Mouse (Mus musculus) intestine, embryonic 16.5 days (tissue): ENCODE results near the gene Wdr60. TPM values are rescaled to one million over a fixed set of nuclear protein-coding genes. Genes with fewer than 3 reads are reported as not detected.

Experiments
- ATAC-seq: fragments of 200-750 bp; cut with Nextera tagmentation; 2 replicates; pipeline ENCODE4 v1.8.0; 2017; ENCODE audit warnings: moderate TSS enrichment, moderate library complexity
- H3K27ac ChIP-seq: fragments of 300-500 bp; sonication (generic); 2 replicates; pipeline ENCODE4 v1.5.1; 2014; ENCODE audit warnings: mild to moderate bottlenecking, low read length
- H3K27me3 ChIP-seq: fragments of 300-500 bp; sonication (generic); replicated peaks from 2 replicates; pipeline ENCODE4 v1.6.1; 2014; ENCODE audit warnings: low read length, control low read depth, mixed read lengths; ENCODE audit not compliant: control insufficient read depth, insufficient read depth
- H3K36me3 ChIP-seq: fragments of 300-500 bp; sonication (generic); 2 replicates; pipeline ENCODE4 v1.6.1; 2014; ENCODE audit warnings: low read length, control low read depth; ENCODE audit not compliant: control insufficient read depth, insufficient read depth
- H3K4me1 ChIP-seq: fragments of 300-500 bp; sonication (generic); 2 replicates; pipeline ENCODE4 v1.6.1; 2014; ENCODE audit warnings: low read length, control low read depth, mixed read lengths; ENCODE audit not compliant: control insufficient read depth, insufficient read depth
- H3K4me2 ChIP-seq: fragments of 300-500 bp; sonication (generic); 2 replicates; pipeline ENCODE4 v1.6.1; 2014; ENCODE audit warnings: low read depth, low read length, control low read depth
- H3K4me3 ChIP-seq: fragments of 300-500 bp; sonication (generic); 2 replicates; pipeline ENCODE4 v1.5.1; 2014; ENCODE audit warnings: mild to moderate bottlenecking, low read length
- H3K9ac ChIP-seq: fragments of 300-500 bp; sonication (generic); 2 replicates; pipeline ENCODE4 v1.6.1; 2014; ENCODE audit warnings: low read depth, low read length
- H3K9me3 ChIP-seq: fragments of 300-500 bp; sonication (generic); 2 replicates; pipeline ENCODE4 v1.6.1; 2016; ENCODE audit warnings: low read length, control low read depth; ENCODE audit not compliant: control insufficient read depth
- WGBS: fragments of 180-500 bp; shearing (Covaris S2); extraction: QIAGEN DNeasy Blood & Tissue Kit; methylation state at CpG from one replicate; pipeline ENCODE4 v1.1.7; 2014; 5-methylcytosine and 5-hydroxymethylcytosine counted together
- polyA plus RNA-seq: library from polyadenylated mRNA; unstranded; fragments of >200 nt; fragmentation: Nextera tagmentation; extraction: Ambion mirVana; gene quantifications from 2 replicates; pipeline ENCODE4 v1.2.1, GENCODE M21; 2015

Gene Wdr60
- polyA plus RNA-seq, 1 experiment from 2014 or later: 11.0 TPM

DNA sequence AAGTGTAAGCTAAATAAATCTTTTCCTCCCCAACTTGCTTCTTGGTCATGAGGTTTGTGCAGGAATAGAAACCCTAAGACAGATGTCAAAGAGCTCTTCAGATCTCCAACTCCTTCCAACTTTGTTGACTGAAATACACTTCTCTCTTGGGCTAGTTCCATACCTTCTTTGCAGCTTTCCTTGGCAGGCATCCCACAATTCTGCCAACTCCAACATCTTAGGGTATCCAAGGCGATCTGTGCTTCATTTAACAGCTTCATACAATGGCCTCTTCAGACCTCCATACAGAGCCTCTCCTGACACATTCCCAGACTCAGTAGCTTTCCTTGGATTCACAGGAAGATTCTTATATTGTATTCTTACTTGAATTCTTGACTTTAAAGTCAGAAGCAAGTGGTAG lies 10.9 kb upstream of the Wdr60 start:
- ATAC-seq: no peak
- no peaks in the 10 kb centered on the region for H3K4me1 ChIP-seq
- no peak overlapping the region for H3K27ac ChIP-seq
- no peaks in the 10 kb centered on the region for H3K9me3 ChIP-seq
- H3K4me2 ChIP-seq: no peak overlapping the region
- no peaks in the 10 kb centered on the region for H3K27me3 ChIP-seq
- H3K36me3 ChIP-seq: no peaks in the 10 kb centered on the region
- H3K4me3 ChIP-seq: no peak overlapping the region
- 56% methylated on average over 1 of the region's 1 CpGs for WGBS
- no peak overlapping the region for H3K9ac ChIP-seq

DNA sequence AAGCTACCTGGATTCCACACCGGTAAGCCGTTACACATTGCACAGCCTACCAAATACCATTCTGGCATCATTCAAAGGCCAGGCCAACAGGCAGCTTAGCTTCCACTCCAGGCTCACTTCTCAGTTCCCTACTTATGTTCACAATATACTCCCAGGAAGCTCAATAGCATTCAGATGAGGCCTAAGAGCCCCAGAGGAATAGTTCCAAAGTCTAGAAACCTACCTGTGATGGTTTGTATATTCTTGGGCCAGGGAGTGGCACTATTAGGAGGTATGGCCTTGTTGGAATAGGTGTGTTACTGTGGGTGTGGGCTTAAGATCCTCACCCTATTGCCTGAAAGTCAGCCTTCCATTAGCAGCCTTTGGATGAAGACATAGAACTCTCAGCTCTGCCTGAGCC lies 8.2 kb upstream of the Wdr60 start:
- Histone ChIP-seq H3K4me1 (no peaks in the 10 kb centered on the region), H3K27me3 (no peaks in the 10 kb centered on the region), H3K4me3 (no peak overlapping the region), H3K9me3 (no peaks in the 10 kb centered on the region), H3K4me2 (no peak overlapping the region), H3K27ac (no peak overlapping the region), H3K9ac (no peak overlapping the region), H3K36me3 (no peaks in the 10 kb centered on the region)
- WGBS: 95% methylated on average over 2 of the region's 2 CpGs
- peak; percentile 75 for ATAC-seq

DNA sequence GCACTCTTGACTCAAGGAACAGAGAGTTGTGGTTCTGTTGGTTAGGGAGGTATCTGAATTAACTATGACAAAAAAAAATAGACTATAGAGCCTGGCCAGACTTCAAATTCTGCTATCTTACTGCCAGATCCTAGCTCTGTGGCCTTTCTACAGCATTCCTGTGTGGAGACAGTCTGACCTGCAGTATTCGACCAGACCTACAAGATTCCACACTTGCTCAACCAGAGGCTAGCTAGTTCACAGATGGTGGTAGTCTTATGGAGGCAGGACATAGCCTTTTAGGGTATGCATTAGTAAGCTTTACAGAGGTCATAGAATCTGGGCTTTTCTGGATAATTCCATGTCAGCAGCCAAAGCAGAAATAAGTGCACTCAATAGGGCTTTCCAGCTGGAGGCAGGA lies 7.7 kb upstream of the Wdr60 start:
- no peak overlapping the region for H3K4me2 ChIP-seq
- no peaks in the 10 kb centered on the region for H3K27me3 ChIP-seq
- H3K36me3 ChIP-seq: no peaks in the 10 kb centered on the region
- H3K9ac ChIP-seq: no peak overlapping the region
- no peak overlapping the region for H3K4me3 ChIP-seq
- ATAC-seq: no peak
- no peak overlapping the region for H3K27ac ChIP-seq
- no peaks in the 10 kb centered on the region for H3K4me1 ChIP-seq
- no peaks in the 10 kb centered on the region for H3K9me3 ChIP-seq
- WGBS: 68% methylated on average over 1 of the region's 1 CpGs

DNA sequence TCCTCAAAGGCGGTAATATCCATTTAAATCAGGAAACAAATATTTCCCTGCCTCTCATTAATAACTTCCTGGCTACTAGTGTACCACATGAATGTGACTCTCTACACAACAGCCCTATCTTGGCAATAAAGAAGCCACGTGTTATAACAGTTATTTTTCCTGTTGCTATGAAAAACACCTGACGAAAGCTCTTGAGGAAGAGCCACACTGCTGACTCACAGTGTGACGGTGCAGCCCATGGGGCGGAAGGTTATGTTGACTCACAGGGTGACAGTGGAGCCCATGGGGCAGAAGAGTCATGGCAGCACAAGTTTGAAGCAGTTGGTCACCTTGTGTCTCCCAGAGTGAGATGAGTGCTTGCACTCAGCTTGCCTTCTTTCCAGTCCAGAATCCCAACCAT lies 6.6 kb upstream of the Wdr60 start:
- peak; percentile 82 for ATAC-seq
- Histone ChIP-seq H3K4me1 (no peaks in the 10 kb centered on the region), H3K36me3 (no peaks in the 10 kb centered on the region), H3K27ac (no peak overlapping the region), H3K4me2 (no peak overlapping the region), H3K9me3 (no peaks in the 10 kb centered on the region), H3K4me3 (no peak overlapping the region), H3K27me3 (no peaks in the 10 kb centered on the region), H3K9ac (no peak overlapping the region)
- WGBS: 71% methylated on average over 5 of the region's 5 CpGs

DNA sequence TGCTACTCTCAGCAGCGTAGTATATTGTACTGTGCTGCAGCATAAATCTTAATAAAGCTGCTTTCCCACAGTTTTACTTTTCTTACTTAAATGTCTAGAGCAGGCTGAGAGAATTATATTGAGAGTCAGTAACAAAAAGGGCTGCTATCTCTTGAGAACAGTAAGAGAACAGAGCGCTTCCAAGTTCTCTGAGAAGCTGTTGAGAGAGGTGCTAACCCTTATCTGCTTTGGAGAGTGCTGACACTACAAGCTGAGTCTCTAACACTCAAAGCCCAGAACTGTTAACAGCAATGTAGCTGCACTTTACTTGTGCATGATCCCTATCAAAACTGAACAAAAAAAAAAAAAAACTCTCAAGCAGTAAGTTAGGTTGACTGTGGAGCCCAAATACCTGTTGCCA lies 2.5 kb upstream of the Wdr60 start:
- Histone ChIP-seq H3K4me3 (no peak overlapping the region), H3K27ac (no peak overlapping the region), H3K4me1 (0 out of 2 replicates have a peak, but pooled peaks cover 2% of the 10 kb centered on the region), H3K27me3 (no peaks in the 10 kb centered on the region), H3K9me3 (no peaks in the 10 kb centered on the region), H3K4me2 (no peak overlapping the region), H3K36me3 (no peaks in the 10 kb centered on the region), H3K9ac (no peak overlapping the region)
- WGBS: 82% methylated on average over 2 of the region's 2 CpGs
- no peak for ATAC-seq

DNA sequence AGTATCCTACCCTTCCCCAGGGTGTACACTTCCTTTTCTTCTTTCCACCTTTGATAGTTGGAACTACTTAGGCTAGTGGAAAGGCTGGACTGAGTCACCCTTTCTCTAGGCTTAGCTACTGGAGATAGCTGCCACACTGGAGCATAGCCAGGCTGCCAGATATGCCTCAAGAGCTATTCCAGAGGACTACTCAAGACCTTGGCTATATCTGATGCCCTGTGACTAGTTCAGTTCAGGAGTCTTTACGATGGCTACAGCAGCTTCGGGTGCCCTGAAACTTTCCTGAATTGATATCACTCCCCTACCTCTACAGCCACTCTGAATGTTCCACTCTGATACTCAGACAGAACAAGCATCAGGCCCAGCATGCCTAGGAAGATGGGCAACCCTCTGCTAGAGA lies 1.9 kb upstream of the Wdr60 start:
- WGBS: 80% methylated on average over 2 of the region's 2 CpGs
- Histone ChIP-seq H3K4me1 (0 out of 2 replicates have a peak, but pooled peaks cover 2% of the 10 kb centered on the region), H3K27me3 (no peaks in the 10 kb centered on the region), H3K9ac (no peak overlapping the region), H3K36me3 (no peaks in the 10 kb centered on the region), H3K9me3 (no peaks in the 10 kb centered on the region), H3K4me3 (no peak overlapping the region), H3K27ac (no peak overlapping the region), H3K4me2 (no peak overlapping the region)
- ATAC-seq: no peak

DNA sequence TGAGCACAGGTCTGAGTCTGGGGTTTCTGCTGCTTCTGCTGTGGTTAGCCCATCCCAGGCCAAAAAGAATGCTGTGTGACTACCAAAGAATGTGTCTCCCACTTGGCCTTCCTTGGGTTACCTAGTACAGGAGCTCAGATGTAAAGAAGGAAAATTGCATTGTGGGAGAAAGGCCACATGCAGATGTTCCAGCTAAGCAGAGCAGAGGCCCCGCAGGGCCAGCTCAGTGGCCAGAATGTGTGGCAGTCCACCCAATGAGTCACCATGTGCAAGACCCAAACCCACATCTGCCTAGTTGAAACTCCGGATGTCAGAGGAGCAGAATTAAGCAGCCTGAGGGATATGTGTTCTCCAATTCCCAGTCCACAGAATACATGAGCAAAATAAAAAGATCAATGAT lies 4.5 kb downstream of the Wdr60 start:
- Histone ChIP-seq H3K36me3 (no peaks in the 10 kb centered on the region), H3K27me3 (no peaks in the 10 kb centered on the region), H3K4me1 (0 out of 2 replicates have a peak, but pooled peaks cover 2% of the 10 kb centered on the region), H3K4me3 (no peak overlapping the region), H3K4me2 (no peak overlapping the region), H3K9ac (no peak overlapping the region), H3K9me3 (no peaks in the 10 kb centered on the region), H3K27ac (no peak overlapping the region)
- ATAC-seq: no peak
- 90% methylated on average over 2 of the region's 2 CpGs for WGBS

DNA sequence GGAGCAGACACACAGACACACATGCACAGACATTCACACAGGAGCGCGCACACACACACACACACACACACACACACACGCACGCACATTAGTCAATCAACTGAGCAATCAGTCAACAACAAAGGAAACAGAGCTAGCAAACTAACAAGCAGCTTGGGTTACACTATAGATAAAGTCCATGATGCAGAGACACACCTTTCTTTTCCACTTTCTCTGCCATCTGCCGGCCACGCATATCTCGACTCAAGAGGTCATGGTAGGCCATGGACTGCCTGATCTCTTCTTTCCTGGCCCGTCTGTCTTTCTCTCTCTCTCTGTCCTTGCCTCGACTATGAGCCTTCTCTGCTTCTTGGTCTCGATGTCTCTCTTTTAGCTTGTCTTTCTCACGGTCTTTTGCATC lies 7.2 kb downstream of the Wdr60 start:
- Histone ChIP-seq H3K27ac (no peak overlapping the region), H3K27me3 (no peaks in the 10 kb centered on the region), H3K4me1 (no peaks in the 10 kb centered on the region), H3K9me3 (no peaks in the 10 kb centered on the region), H3K36me3 (no peaks in the 10 kb centered on the region), H3K9ac (no peak overlapping the region), H3K4me3 (no peak overlapping the region), H3K4me2 (no peak overlapping the region)
- 86% methylated on average over 11 of the region's 11 CpGs for WGBS
- no peak for ATAC-seq

DNA sequence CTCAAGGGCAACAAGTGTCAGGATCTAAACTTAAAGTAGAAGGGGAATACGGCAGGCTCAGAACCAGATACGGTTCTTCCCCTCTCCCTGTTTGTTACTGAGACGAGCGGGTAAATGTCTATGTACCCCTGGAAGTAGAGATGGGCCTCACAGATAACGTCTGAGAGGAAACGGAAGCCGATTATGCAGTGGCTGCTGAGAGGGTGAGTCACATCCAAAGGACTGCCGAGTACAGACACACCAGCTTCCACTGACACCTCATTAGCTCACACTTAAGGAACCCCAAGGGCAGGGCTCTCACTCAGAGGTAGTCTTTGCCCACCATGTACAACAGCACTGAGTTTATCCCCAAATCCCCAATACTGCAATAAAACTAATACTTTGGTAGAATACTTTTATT lies 8.2 kb downstream of the Wdr60 start:
- ATAC-seq: no peak
- Histone ChIP-seq H3K9ac (no peak overlapping the region), H3K27me3 (no peaks in the 10 kb centered on the region), H3K9me3 (no peaks in the 10 kb centered on the region), H3K36me3 (no peaks in the 10 kb centered on the region), H3K4me2 (no peak overlapping the region), H3K4me3 (no peak overlapping the region), H3K4me1 (no peaks in the 10 kb centered on the region), H3K27ac (no peak overlapping the region)
- WGBS: 60% methylated on average over 8 of the region's 8 CpGs

DNA sequence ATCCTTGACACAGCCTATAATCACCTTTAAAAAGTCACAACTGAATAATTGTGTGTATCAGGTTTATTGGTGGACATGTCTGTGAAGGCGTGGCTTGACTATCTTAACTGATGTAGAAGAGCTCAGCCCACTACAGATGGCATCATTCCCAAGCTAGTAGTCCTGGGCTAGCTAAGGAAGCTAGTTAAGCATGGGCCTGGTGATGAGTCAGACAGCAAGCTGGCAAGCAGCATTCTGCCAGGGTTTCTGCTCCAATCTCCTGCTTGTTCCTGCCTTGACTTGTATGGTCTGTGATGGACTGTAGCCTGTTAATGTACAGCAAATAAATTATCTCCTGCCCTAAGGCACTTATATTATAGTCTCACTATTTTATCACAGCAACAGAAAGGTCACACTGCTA lies 18.2 kb downstream of the Wdr60 start:
- Histone ChIP-seq H3K27me3 (no peaks in the 10 kb centered on the region), H3K4me3 (no peak overlapping the region), H3K36me3 (peaks cover 8% of the 10 kb centered on the region; the same call in 1 of the 2 replicates), H3K9ac (no peak overlapping the region), H3K9me3 (no peaks in the 10 kb centered on the region), H3K27ac (no peak overlapping the region), H3K4me1 (no peaks in the 10 kb centered on the region), H3K4me2 (no peak overlapping the region)
- 90% methylated on average over 1 of the region's 1 CpGs for WGBS
- no peak for ATAC-seq
